Comparison of ENCODE assay signal across 24 mouse cellular contexts in the genomic region with DNA sequence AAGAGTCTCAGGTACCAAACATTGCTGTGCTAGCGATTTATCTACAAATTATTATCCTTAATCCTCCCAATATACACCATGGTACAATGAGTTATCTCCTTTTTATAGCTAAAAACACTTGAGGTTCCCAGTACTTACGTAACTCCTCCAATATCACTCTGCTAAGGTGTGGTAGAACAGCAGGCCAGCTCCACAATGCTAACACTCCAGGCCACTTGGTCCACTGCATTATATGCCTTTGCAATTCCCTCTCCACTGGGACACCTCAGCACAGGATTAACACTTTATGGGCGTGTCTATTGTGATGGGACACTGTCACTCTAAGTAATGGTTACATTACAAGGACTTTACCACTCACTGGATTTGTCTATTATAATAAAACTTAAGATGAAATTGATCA. TPM values are rescaled to one million over a fixed set of nuclear protein-coding genes. Genes with fewer than 3 reads are reported as not detected.
DNase-seq lines count a peak whose midpoint lies in the region; ATAC-seq and TF ChIP-seq lines count a peak whose summit lies in the region.
"Had no signal": no experiment of that assay in that cellular context is flagged by ENCODE, and none has a peak within 500 bp of the region (broad histone marks: within the 10 kb centered on the region; RNA-seq: fewer than 3 reads in every experiment).

No protein-coding gene starts in this region.

- TF ChIP-seq POLR2A in lung, adult 2 months (IDR thresholded peaks at IDR 0.05; ENCODE audit: borderline replicate concordance, extremely low read depth, low read depth, low read length) = no peak

- no peak overlapping the region for H3K4me3 ChIP-seq in heart, embryonic 12.5 days
- no peak overlapping the region for H3K4me3 ChIP-seq in liver, postnatal 0 days (ENCODE audit: low read depth, low read length)
- no peak overlapping the region for H3K4me3 ChIP-seq in liver, embryonic 11.5 days (ENCODE audit: low read depth, low read length)
- no peak overlapping the region for H3K4me3 ChIP-seq in lung, postnatal 0 days (ENCODE audit: low read depth, low read length)
- no peak overlapping the region for H3K4me3 ChIP-seq in lung, adult 2 months (replicated peaks; ENCODE audit: extremely low read depth, low read depth, low read length)
- H3K4me3 ChIP-seq: embryonic facial prominence, embryonic 13.5 days; embryonic facial prominence, embryonic 15.5 days; erythroblast, embryonic 14.5 days; forebrain, embryonic 10.5 days; forebrain, embryonic 12.5 days had no signal

- no peak for TF ChIP-seq EP300 in liver, postnatal 0 days (IDR thresholded peaks at IDR 0.05; ENCODE audit: low read depth)
- TF ChIP-seq EP300 in lung, postnatal 0 days (IDR thresholded peaks at IDR 0.05) = 0 out of 2 replicates have a peak, but pooled peaks have one; percentile 37

- no peak overlapping the region for H3K9ac ChIP-seq in heart, embryonic 12.5 days
- H3K9ac ChIP-seq in liver, postnatal 0 days (replicated peaks) = no peak overlapping the region
- H3K9ac ChIP-seq in liver, embryonic 11.5 days (ENCODE audit: low read depth, low read length) = no peak overlapping the region
- no peak overlapping the region for H3K9ac ChIP-seq in lung, postnatal 0 days (replicated peaks; ENCODE audit: low read depth)
- H3K9ac ChIP-seq: embryonic facial prominence, embryonic 13.5 days; embryonic facial prominence, embryonic 15.5 days; forebrain, embryonic 12.5 days had no signal

- peaks cover 3% of the 10 kb centered on the region for H3K36me3 ChIP-seq in heart, embryonic 12.5 days
- no peaks in the 10 kb centered on the region for H3K36me3 ChIP-seq in liver, postnatal 0 days (replicated peaks; ENCODE audit: insufficient read depth, low read length)
- no peaks in the 10 kb centered on the region for H3K36me3 ChIP-seq in liver, embryonic 11.5 days (ENCODE audit: control insufficient read depth, insufficient read depth, low read length)
- no peaks in the 10 kb centered on the region for H3K36me3 ChIP-seq in lung, postnatal 0 days (ENCODE audit: insufficient read depth, low read length)
- H3K36me3 ChIP-seq: embryonic facial prominence, embryonic 15.5 days; forebrain, embryonic 12.5 days had no signal

- H3K4me1 ChIP-seq in heart, embryonic 12.5 days (replicated peaks) = peaks cover 88% of the 10 kb centered on the region
- H3K4me1 ChIP-seq in liver, postnatal 0 days (ENCODE audit: insufficient read depth) = peaks cover 41% of the 10 kb centered on the region
- H3K4me1 ChIP-seq in liver, embryonic 11.5 days (replicated peaks; ENCODE audit: control insufficient read depth, insufficient read depth, low read length) = peaks cover 37% of the 10 kb centered on the region
- H3K4me1 ChIP-seq in lung, postnatal 0 days (ENCODE audit: insufficient read depth, low read depth, low read length) = peaks cover 32% of the 10 kb centered on the region
- peaks cover 19% of the 10 kb centered on the region for H3K4me1 ChIP-seq in lung, adult 2 months (ENCODE audit: control insufficient read depth, insufficient read depth, low read length)

- no peak for DNase-seq in heart, adult 11 months
- DNase-seq in liver, postnatal 0 days = no peak
- DNase-seq in liver, embryonic 11.5 days (ENCODE audit: low spot score) = no peak
- peak; percentile 82 for DNase-seq in lung, postnatal 0 days (ENCODE audit: low spot score)
- DNase-seq in lung, postnatal 10 days = no peak
- peak; percentile 76 for DNase-seq in lung, postnatal 36 days
- no peak for DNase-seq in lung, adult 2 months
- DNase-seq: adrenal gland, adult 2 months; adrenal gland, postnatal 10 days; adrenal gland, postnatal 25 days; cerebellum, adult 11 months; cerebellum, adult 18-20 months; cerebellum, adult 8-10 months; cerebellum, adult 9-11 months; cerebellum, postnatal 14 days; cerebellum, postnatal 36 days; embryo, embryonic 11 days had no signal

- no peak for TF ChIP-seq CTCF in liver, postnatal 0 days (IDR thresholded peaks at IDR 0.05; ENCODE audit: low read depth)
- no peak for TF ChIP-seq CTCF in lung, postnatal 0 days (IDR thresholded peaks at IDR 0.05)
- no peak for TF ChIP-seq CTCF in lung, adult 2 months (IDR thresholded peaks at IDR 0.05; ENCODE audit: insufficient read depth, low read length)

- no peak for ATAC-seq in heart, embryonic 12.5 days (ENCODE audit: insufficient number of reproducible peaks, low FRiP score)
- no peak for ATAC-seq in liver, postnatal 0 days
- no peak for ATAC-seq in liver, embryonic 11.5 days (replicated peaks; ENCODE audit: low FRiP score)
- ATAC-seq in lung, postnatal 0 days = peak; percentile 70
- ATAC-seq: forebrain, embryonic 14.5 days had no signal

- no peak overlapping the region for H3K4me2 ChIP-seq in heart, embryonic 12.5 days
- no peak overlapping the region for H3K4me2 ChIP-seq in liver, postnatal 0 days (ENCODE audit: low read depth, low read length)
- H3K4me2 ChIP-seq in liver, embryonic 11.5 days = no peak overlapping the region
- H3K4me2 ChIP-seq in lung, postnatal 0 days (replicated peaks; ENCODE audit: low read depth, low read length) = no peak overlapping the region
- H3K4me2 ChIP-seq: embryonic facial prominence, embryonic 13.5 days; embryonic facial prominence, embryonic 15.5 days; forebrain, embryonic 12.5 days had no signal

- WGBS in heart, embryonic 12.5 days = 82% methylated on average over 3 of the region's 3 CpGs
- WGBS in liver, postnatal 0 days (ENCODE audit: insufficient replicate concordance) = 74% methylated on average over 3 of the region's 3 CpGs
- WGBS in liver, embryonic 11.5 days = 82% methylated on average over 3 of the region's 3 CpGs
- 68% methylated on average over 3 of the region's 3 CpGs for WGBS in lung, postnatal 0 days
- WGBS in lung, adult 2 months = 72% methylated on average over 3 of the region's 3 CpGs

- H3K27ac ChIP-seq in heart, embryonic 12.5 days (ENCODE audit: poor library complexity, severe bottlenecking) = 0 out of 2 replicates have a peak overlapping the region, but pooled peaks have one; percentile 22
- H3K27ac ChIP-seq in liver, postnatal 0 days (ENCODE audit: low read depth) = peak overlapping the region; percentile 62
- H3K27ac ChIP-seq in liver, embryonic 11.5 days (ENCODE audit: low read depth, low read length) = no peak overlapping the region
- no peak overlapping the region for H3K27ac ChIP-seq in lung, postnatal 0 days (ENCODE audit: low read length)
- H3K27ac ChIP-seq: embryonic facial prominence, embryonic 13.5 days; embryonic facial prominence, embryonic 15.5 days; forebrain, embryonic 10.5 days; forebrain, embryonic 12.5 days had no signal

- no peaks in the 10 kb centered on the region for H3K27me3 ChIP-seq in heart, embryonic 12.5 days (replicated peaks)
- H3K27me3 ChIP-seq in liver, postnatal 0 days (ENCODE audit: insufficient read depth, low read length) = no peaks in the 10 kb centered on the region
- H3K27me3 ChIP-seq in liver, embryonic 11.5 days (replicated peaks; ENCODE audit: control insufficient read depth, insufficient read depth, low read length) = no peaks in the 10 kb centered on the region
- no peaks in the 10 kb centered on the region for H3K27me3 ChIP-seq in lung, postnatal 0 days (replicated peaks; ENCODE audit: insufficient read depth, low read length)
- H3K27me3 ChIP-seq: embryonic facial prominence, embryonic 13.5 days; embryonic facial prominence, embryonic 15.5 days; forebrain, embryonic 12.5 days had no signal

- H3K9me3 ChIP-seq in heart, embryonic 12.5 days (replicated peaks) = no peaks in the 10 kb centered on the region
- no peaks in the 10 kb centered on the region for H3K9me3 ChIP-seq in liver, postnatal 0 days (ENCODE audit: low read length)
- no peaks in the 10 kb centered on the region for H3K9me3 ChIP-seq in liver, embryonic 11.5 days (ENCODE audit: control insufficient read depth, low read length)
- H3K9me3 ChIP-seq in lung, postnatal 0 days (ENCODE audit: low read length) = no peaks in the 10 kb centered on the region
- H3K9me3 ChIP-seq: embryonic facial prominence, embryonic 13.5 days; embryonic facial prominence, embryonic 15.5 days; forebrain, embryonic 10.5 days; forebrain, embryonic 12.5 days had no signal

RNA-seq across cellular contexts. Expression of gene Acvr1, which starts 30.2 kb away (rescaled TPM):
- polyA plus RNA-seq in heart, embryonic 12.5 days (2016; fragmentation: Nextera tagmentation; extraction: Ambion mirVana) = 11.6 and 12.0 TPM in 2 replicates
- 2.7 and 2.8 TPM in 2 replicates for polyA plus RNA-seq in liver, postnatal 0 days (2015; fragmentation: Nextera tagmentation; extraction: Ambion mirVana)
- 6.2 and 6.3 TPM in 2 replicates for polyA plus RNA-seq in liver, embryonic 11.5 days (2014; fragmentation: Nextera tagmentation; extraction: Ambion mirVana)
- polyA plus RNA-seq in lung, postnatal 0 days (2015; fragmentation: Nextera tagmentation; extraction: Ambion mirVana) = 5.8 and 6.0 TPM in 2 replicates
- polyA plus RNA-seq in lung, adult 2 months (2012; rRNA removed) = 5.0 and 9.7 TPM in 2 replicates
- polyA plus RNA-seq: erythroblast, embryonic 14.5 days had no signal

RNA-seq across cellular contexts. Expression of gene Upp2, which starts 30.3 kb away (rescaled TPM):
- 7.0 and 8.0 TPM in 2 replicates for polyA plus RNA-seq in heart, embryonic 12.5 days (2016; fragmentation: Nextera tagmentation; extraction: Ambion mirVana)
- 45.7 and 55.8 TPM in 2 replicates for polyA plus RNA-seq in liver, postnatal 0 days (2015; fragmentation: Nextera tagmentation; extraction: Ambion mirVana)
- polyA plus RNA-seq in liver, embryonic 11.5 days (2014; fragmentation: Nextera tagmentation; extraction: Ambion mirVana) = 4.8 and 5.4 TPM in 2 replicates
- polyA plus RNA-seq in lung, postnatal 0 days (2015; fragmentation: Nextera tagmentation; extraction: Ambion mirVana) = 6.4 and 10.4 TPM in 2 replicates
- 4.8 and 7.6 TPM in 2 replicates for polyA plus RNA-seq in lung, adult 2 months (2012; rRNA removed)
- polyA plus RNA-seq: erythroblast, embryonic 14.5 days had no signal

Comparison
In these comparisons a context has a peak if more than half of its experiments do, and no peak if none do; other contexts are left out.
1. H3K27ac ChIP-seq: peak in heart, embryonic 12.5 days (single experiment) and liver, postnatal 0 days (single experiment); none in liver, embryonic 11.5 days (single experiment) and lung, postnatal 0 days (single experiment).
2. DNase-seq: peak in lung, postnatal 0 days (single experiment) and lung, postnatal 36 days (single experiment); none in heart, adult 11 months (single experiment), liver, postnatal 0 days (single experiment), liver, embryonic 11.5 days (single experiment), lung, postnatal 10 days (single experiment) and lung, adult 2 months (single experiment).